12 mouse cellular contexts compared by ENCODE assay signal in genomic region chr7:24726808-24727207, GRCm38 (mm10). TPM values are rescaled to one million over a fixed set of nuclear protein-coding genes. Genes with fewer than 3 reads are reported as not detected.
"Had no signal": no experiment of that assay in that cellular context is flagged by ENCODE, and none has a peak within 500 bp of the region (broad histone marks: within the 10 kb centered on the region; RNA-seq: fewer than 3 reads in every experiment).

Gm4763 (minus strand) TSS chr7:24726908.

RNA-seq across cellular contexts. Expression of gene Gm4763, which starts in this region (rescaled TPM):
- polyA plus RNA-seq: neural tube, embryonic 12.5 days; neural tube, embryonic 13.5 days; neural tube, embryonic 14.5 days; neural tube, embryonic 15.5 days; small intestine, adult 2 months; spleen, adult 2 months; stomach, embryonic 14.5 days; stomach, embryonic 15.5 days; stomach, embryonic 16.5 days; stomach, postnatal 0 days; thymus, adult 2 months; urinary bladder, adult 2 months had no signal
